10 mouse cellular contexts compared by ENCODE assay signal in the genomic region with DNA sequence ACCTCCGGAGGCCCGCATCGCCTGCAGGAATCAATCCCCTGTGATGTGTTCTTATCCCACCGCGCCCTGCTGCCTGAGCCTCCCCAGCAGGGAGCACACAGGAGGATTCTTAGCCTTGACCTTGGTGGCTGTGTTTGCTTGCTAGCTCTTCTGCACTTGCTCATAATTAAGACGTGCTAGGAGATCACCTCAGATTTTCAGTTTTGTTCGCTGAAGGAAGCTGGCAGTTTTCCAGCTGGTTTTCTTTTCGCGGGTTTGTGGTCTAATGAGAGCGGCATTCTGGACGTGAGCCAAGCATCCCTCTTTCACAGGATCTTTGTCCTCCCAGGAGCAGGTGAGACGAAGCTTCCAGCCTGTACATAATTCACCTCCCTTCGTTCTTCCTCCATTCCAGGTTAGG. TPM values are rescaled to one million over a fixed set of nuclear protein-coding genes. Genes with fewer than 3 reads are reported as not detected.
DNase-seq lines count a peak whose midpoint lies in the region; ATAC-seq and TF ChIP-seq lines count a peak whose summit lies in the region.
"Had no signal": no experiment of that assay in that cellular context is flagged by ENCODE, and none has a peak within 500 bp of the region (broad histone marks: within the 10 kb centered on the region; RNA-seq: fewer than 3 reads in every experiment).

No protein-coding gene starts in this region.

- peak; percentile 84 for DNase-seq in midbrain, embryonic 14.5 days
- no peak for DNase-seq in midbrain, embryonic 10.5 days (ENCODE audit: low spot score)
- DNase-seq in cerebellum, adult 8-10 months: peak; percentile 55
- DNase-seq in forebrain, embryonic 10.5 days (ENCODE audit: extremely low spot score, low spot score): no peak
- DNase-seq in midbrain, postnatal 0 days (ENCODE audit: low spot score): peak; percentile 80
- DNase-seq in liver, postnatal 0 days: no peak
- DNase-seq: lung, postnatal 14 days had no signal

- ATAC-seq in midbrain, embryonic 14.5 days (ENCODE audit: low FRiP score, low TSS enrichment): no peak
- peak; percentile 33; the same call in 1 of the 2 replicates for ATAC-seq in midbrain, postnatal 0 days (ENCODE audit: low FRiP score)
- no peak for ATAC-seq in intestine, embryonic 16.5 days
- no peak for ATAC-seq in liver, postnatal 0 days
- ATAC-seq: intestine, postnatal 0 days had no signal

- peak overlapping the region; percentile 39 for H3K27ac ChIP-seq in midbrain, embryonic 14.5 days (replicated peaks; ENCODE audit: low read depth, low read length)
- no peak overlapping the region for H3K27ac ChIP-seq in midbrain, embryonic 10.5 days (replicated peaks)
- peak overlapping the region; percentile 11; the same call in 1 of the 2 replicates for H3K27ac ChIP-seq in forebrain, embryonic 10.5 days
- H3K27ac ChIP-seq in midbrain, postnatal 0 days (ENCODE audit: low read depth, low read length): peak overlapping the region; percentile 27
- H3K27ac ChIP-seq in intestine, embryonic 16.5 days (ENCODE audit: low read length): no peak overlapping the region
- no peak overlapping the region for H3K27ac ChIP-seq in liver, postnatal 0 days (ENCODE audit: low read depth)

- no peak overlapping the region for H3K9ac ChIP-seq in midbrain, embryonic 14.5 days (replicated peaks; ENCODE audit: low read length)
- H3K9ac ChIP-seq in midbrain, postnatal 0 days (replicated peaks; ENCODE audit: low read length, poor library complexity, severe bottlenecking): peak overlapping the region; percentile 33; the same call in 1 of the 2 replicates
- H3K9ac ChIP-seq in intestine, embryonic 16.5 days (ENCODE audit: low read depth, low read length): no peak overlapping the region
- H3K9ac ChIP-seq in liver, postnatal 0 days (replicated peaks): no peak overlapping the region

- TF ChIP-seq CTCF in midbrain, postnatal 0 days (IDR thresholded peaks at IDR 0.05): no peak
- no peak for TF ChIP-seq CTCF in liver, postnatal 0 days (IDR thresholded peaks at IDR 0.05; ENCODE audit: low read depth)

- no peak overlapping the region for H3K4me2 ChIP-seq in midbrain, embryonic 14.5 days (ENCODE audit: low read length)
- H3K4me2 ChIP-seq in midbrain, postnatal 0 days (ENCODE audit: low read depth, low read length, poor library complexity, severe bottlenecking): peak overlapping the region; percentile 1; the same call in 1 of the 2 replicates
- H3K4me2 ChIP-seq in intestine, embryonic 16.5 days (ENCODE audit: low read depth, low read length): no peak overlapping the region
- no peak overlapping the region for H3K4me2 ChIP-seq in liver, postnatal 0 days (ENCODE audit: low read depth, low read length)
- H3K4me2 ChIP-seq: heart, embryonic 11.5 days had no signal

- WGBS in midbrain, embryonic 14.5 days: 28% methylated on average over 13 of the region's 13 CpGs
- 75% methylated on average over 13 of the region's 13 CpGs for WGBS in midbrain, embryonic 10.5 days
- 75% methylated on average over 13 of the region's 13 CpGs for WGBS in forebrain, embryonic 10.5 days
- 20% methylated on average over 13 of the region's 13 CpGs for WGBS in midbrain, postnatal 0 days
- WGBS in intestine, embryonic 16.5 days: 30% methylated on average over 13 of the region's 13 CpGs
- 62% methylated on average over 13 of the region's 13 CpGs for WGBS in liver, postnatal 0 days (ENCODE audit: insufficient replicate concordance)

- peaks cover 16% of the 10 kb centered on the region for H3K4me1 ChIP-seq in midbrain, embryonic 14.5 days (ENCODE audit: control insufficient read depth, insufficient read depth, low read length)
- peaks cover 20% of the 10 kb centered on the region for H3K4me1 ChIP-seq in midbrain, embryonic 10.5 days
- H3K4me1 ChIP-seq in forebrain, embryonic 10.5 days: peaks cover 9% of the 10 kb centered on the region
- H3K4me1 ChIP-seq in midbrain, postnatal 0 days (ENCODE audit: insufficient read depth, low read length): peaks cover 12% of the 10 kb centered on the region
- H3K4me1 ChIP-seq in intestine, embryonic 16.5 days (ENCODE audit: control insufficient read depth, insufficient read depth, low read length): peaks cover 2% of the 10 kb centered on the region; the same call in 1 of the 2 replicates
- H3K4me1 ChIP-seq in liver, postnatal 0 days (ENCODE audit: insufficient read depth): peaks cover 9% of the 10 kb centered on the region

- no peak overlapping the region for H3K4me3 ChIP-seq in midbrain, embryonic 14.5 days (replicated peaks; ENCODE audit: low read depth, low read length)
- no peak overlapping the region for H3K4me3 ChIP-seq in midbrain, embryonic 10.5 days
- H3K4me3 ChIP-seq in forebrain, embryonic 10.5 days: no peak overlapping the region
- H3K4me3 ChIP-seq in midbrain, postnatal 0 days (ENCODE audit: low read depth, low read length): no peak overlapping the region
- H3K4me3 ChIP-seq in intestine, embryonic 16.5 days (ENCODE audit: low read length): no peak overlapping the region
- no peak overlapping the region for H3K4me3 ChIP-seq in liver, postnatal 0 days (ENCODE audit: low read depth, low read length)

- H3K27me3 ChIP-seq in midbrain, embryonic 14.5 days (ENCODE audit: control insufficient read depth, insufficient read depth, low read length): no peaks in the 10 kb centered on the region
- no peaks in the 10 kb centered on the region for H3K27me3 ChIP-seq in midbrain, embryonic 10.5 days (ENCODE audit: low read depth, poor library complexity, severe bottlenecking)
- H3K27me3 ChIP-seq in forebrain, embryonic 10.5 days (ENCODE audit: poor library complexity, severe bottlenecking): no peaks in the 10 kb centered on the region
- no peaks in the 10 kb centered on the region for H3K27me3 ChIP-seq in midbrain, postnatal 0 days (ENCODE audit: insufficient read depth, low read length)
- no peaks in the 10 kb centered on the region for H3K27me3 ChIP-seq in intestine, embryonic 16.5 days (replicated peaks; ENCODE audit: control insufficient read depth, insufficient read depth, low read length)
- H3K27me3 ChIP-seq in liver, postnatal 0 days (ENCODE audit: insufficient read depth, low read length): no peaks in the 10 kb centered on the region

- H3K9me3 ChIP-seq in midbrain, embryonic 14.5 days (ENCODE audit: control insufficient read depth, low read length): no peaks in the 10 kb centered on the region
- no peaks in the 10 kb centered on the region for H3K9me3 ChIP-seq in midbrain, embryonic 10.5 days (replicated peaks)
- no peaks in the 10 kb centered on the region for H3K9me3 ChIP-seq in forebrain, embryonic 10.5 days
- no peaks in the 10 kb centered on the region for H3K9me3 ChIP-seq in midbrain, postnatal 0 days (ENCODE audit: low read length)
- no peaks in the 10 kb centered on the region for H3K9me3 ChIP-seq in intestine, embryonic 16.5 days (ENCODE audit: control insufficient read depth, low read length)
- H3K9me3 ChIP-seq in liver, postnatal 0 days (ENCODE audit: low read length): no peaks in the 10 kb centered on the region

- no peaks in the 10 kb centered on the region for H3K36me3 ChIP-seq in midbrain, embryonic 14.5 days (ENCODE audit: control insufficient read depth, insufficient read depth, low read length)
- no peaks in the 10 kb centered on the region for H3K36me3 ChIP-seq in midbrain, embryonic 10.5 days
- no peaks in the 10 kb centered on the region for H3K36me3 ChIP-seq in forebrain, embryonic 10.5 days (replicated peaks)
- no peaks in the 10 kb centered on the region for H3K36me3 ChIP-seq in midbrain, postnatal 0 days (ENCODE audit: insufficient read depth, low read length)
- no peaks in the 10 kb centered on the region for H3K36me3 ChIP-seq in intestine, embryonic 16.5 days (ENCODE audit: control insufficient read depth, insufficient read depth, low read length)
- H3K36me3 ChIP-seq in liver, postnatal 0 days (replicated peaks; ENCODE audit: insufficient read depth, low read length): no peaks in the 10 kb centered on the region

- no peak for TF ChIP-seq EP300 in liver, postnatal 0 days (IDR thresholded peaks at IDR 0.05; ENCODE audit: low read depth)

RNA-seq across cellular contexts. Expression of a gene that starts 33.6 kb away (rescaled TPM):
- polyA plus RNA-seq in midbrain, embryonic 14.5 days (2014; fragmentation: Nextera tagmentation; extraction: Ambion mirVana): 228 and 298 TPM in 2 replicates
- 33.3 and 53.5 TPM in 2 replicates for polyA plus RNA-seq in midbrain, embryonic 10.5 days (2016; fragmentation: Nextera tagmentation; extraction: Ambion mirVana)
- polyA plus RNA-seq in forebrain, embryonic 10.5 days (2016; fragmentation: Nextera tagmentation; extraction: Ambion mirVana): 21.4 and 21.9 TPM in 2 replicates
- total RNA-seq in midbrain, postnatal 0 days (2014; rRNA removed): 404 and 467 TPM in 2 replicates
- polyA plus RNA-seq in midbrain, postnatal 0 days (2015; fragmentation: Nextera tagmentation; extraction: Ambion mirVana): 274 and 275 TPM in 2 replicates
- polyA plus RNA-seq in intestine, embryonic 16.5 days (2015; fragmentation: Nextera tagmentation; extraction: Ambion mirVana): 13.4 and 13.5 TPM in 2 replicates
- 1.9 and 2.3 TPM in 2 replicates for polyA plus RNA-seq in liver, postnatal 0 days (2015; fragmentation: Nextera tagmentation; extraction: Ambion mirVana)

Comparison
In these comparisons a context has a peak if more than half of its experiments do, and no peak if none do; other contexts are left out.
1. DNase-seq: peak in midbrain, embryonic 14.5 days (single experiment), cerebellum, adult 8-10 months (single experiment) and midbrain, postnatal 0 days (single experiment); none in midbrain, embryonic 10.5 days (single experiment), forebrain, embryonic 10.5 days (single experiment) and liver, postnatal 0 days (single experiment).
2. H3K27ac ChIP-seq: peak in midbrain, embryonic 14.5 days (single experiment), forebrain, embryonic 10.5 days (single experiment) and midbrain, postnatal 0 days (single experiment); none in midbrain, embryonic 10.5 days (single experiment), intestine, embryonic 16.5 days (single experiment) and liver, postnatal 0 days (single experiment).